Mouse (Mus musculus): Measurements from ENCODE around the gene Ddx58. TPM values are rescaled to one million over a fixed set of nuclear protein-coding genes. Genes with fewer than 3 reads are reported as not detected.

The Ddx58 gene
- polyA plus RNA-seq, 1 experiment from 2014 or later = 13.2 TPM

GRCm38 (mm10) chr4:40178584-40178983 lies 61.0 kb downstream of the Ddx58 start:
- Histone ChIP-seq H3K4me3 (replicated peaks) (no peak overlapping the region), H3K9me3 (no peaks in the 10 kb centered on the region), H3K27ac (no peak overlapping the region), H3K4me2 (no peak overlapping the region), H3K9ac (no peak overlapping the region), H3K27me3 (replicated peaks) (no peaks in the 10 kb centered on the region), H3K4me1 (no peaks in the 10 kb centered on the region), H3K36me3 (peaks cover 26% of the 10 kb centered on the region; the same call in 1 of the 2 replicates)
- 84% methylated on average over 17 of the region's 17 CpGs for WGBS
- no peak for ATAC-seq (ENCODE audit: insufficient read depth, low FRiP score, low read depth)

DNA sequence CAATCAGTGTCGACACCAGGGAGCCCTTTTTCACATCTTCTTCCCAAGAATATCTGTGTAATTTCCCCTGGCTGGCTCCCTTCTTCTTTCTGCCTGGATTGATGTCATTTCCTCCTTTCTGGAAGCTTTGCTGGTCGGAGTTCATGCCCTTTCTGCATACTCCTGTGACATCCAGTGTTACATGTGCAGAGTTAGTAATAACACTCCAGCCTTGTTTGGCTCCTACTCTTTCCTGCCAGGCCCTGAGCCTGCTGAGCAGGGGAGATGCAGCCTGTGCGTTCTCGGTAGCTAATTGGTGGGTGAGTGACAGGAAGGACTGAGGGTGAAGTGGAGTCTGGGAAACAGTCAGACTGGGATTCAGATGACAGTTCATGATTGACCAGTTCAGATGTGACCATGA lies 65.3 kb downstream of the Ddx58 start:
- 56% methylated on average over 4 of the region's 4 CpGs for WGBS
- peaks cover 21% of the 10 kb centered on the region; the same call in 1 of the 2 replicates for H3K36me3 ChIP-seq
- H3K4me1 ChIP-seq = no peaks in the 10 kb centered on the region
- no peak overlapping the region for H3K9ac ChIP-seq
- H3K27me3 ChIP-seq (replicated peaks) = no peaks in the 10 kb centered on the region
- H3K27ac ChIP-seq = no peak overlapping the region
- no peaks in the 10 kb centered on the region for H3K9me3 ChIP-seq
- no peak for ATAC-seq (ENCODE audit: insufficient read depth, low FRiP score, low read depth)
- H3K4me3 ChIP-seq (replicated peaks) = no peak overlapping the region
- H3K4me2 ChIP-seq = no peak overlapping the region

- 77% methylated on average over 2 of the region's 2 CpGs for WGBS
- no peak for ATAC-seq (ENCODE audit: insufficient read depth, low FRiP score, low read depth)
- Histone ChIP-seq H3K4me2 (no peak overlapping the region), H3K9me3 (no peaks in the 10 kb centered on the region), H3K27me3 (replicated peaks) (no peaks in the 10 kb centered on the region), H3K36me3 (peaks cover 17% of the 10 kb centered on the region; the same call in 1 of the 2 replicates), H3K27ac (no peak overlapping the region), H3K9ac (no peak overlapping the region), H3K4me1 (no peaks in the 10 kb centered on the region), H3K4me3 (replicated peaks) (no peak overlapping the region)
Observed at GRCm38 (mm10) chr4:40172336-40172735, 67.3 kb downstream of the Ddx58 start.

- 86% methylated on average over 4 of the region's 4 CpGs for WGBS
- Histone ChIP-seq H3K4me3 (replicated peaks) (no peak overlapping the region), H3K9me3 (no peaks in the 10 kb centered on the region), H3K4me2 (no peak overlapping the region), H3K9ac (no peak overlapping the region), H3K36me3 (peaks cover 16% of the 10 kb centered on the region; the same call in 1 of the 2 replicates), H3K27me3 (replicated peaks) (no peaks in the 10 kb centered on the region), H3K27ac (no peak overlapping the region), H3K4me1 (no peaks in the 10 kb centered on the region)
- ATAC-seq (ENCODE audit: insufficient read depth, low FRiP score, low read depth) = no peak
Observed at GRCm38 (mm10) chr4:40171477-40171876, 68.2 kb downstream of the Ddx58 start.

DNA sequence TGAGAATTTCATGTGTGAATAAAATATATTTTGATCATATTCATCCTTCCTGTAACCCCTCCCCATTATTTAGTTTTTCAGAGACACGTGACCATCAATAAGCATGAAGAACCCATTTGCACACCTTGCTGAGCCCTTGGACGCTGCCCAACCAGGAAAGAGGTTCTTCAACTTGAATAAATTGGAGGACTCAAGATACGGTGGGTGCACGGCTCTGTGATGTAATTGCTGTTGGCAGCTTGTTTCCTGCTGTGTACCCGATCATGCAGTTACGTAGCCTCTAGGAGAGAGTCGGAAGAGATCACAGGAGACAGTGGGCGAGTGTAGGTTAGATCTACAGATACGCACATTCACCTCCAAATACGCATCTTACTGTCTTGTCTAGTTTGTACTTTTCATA lies 76.0 kb downstream of the Ddx58 start:
- H3K9ac ChIP-seq = no peak overlapping the region
- peaks cover 3% of the 10 kb centered on the region; the same call in 1 of the 2 replicates for H3K36me3 ChIP-seq
- H3K4me1 ChIP-seq = no peaks in the 10 kb centered on the region
- ATAC-seq (ENCODE audit: insufficient read depth, low FRiP score, low read depth) = no peak
- no peaks in the 10 kb centered on the region for H3K27me3 ChIP-seq (replicated peaks)
- no peaks in the 10 kb centered on the region for H3K9me3 ChIP-seq
- 90% methylated on average over 10 of the region's 10 CpGs for WGBS
- H3K27ac ChIP-seq = no peak overlapping the region
- no peak overlapping the region for H3K4me2 ChIP-seq
- H3K4me3 ChIP-seq (replicated peaks) = no peak overlapping the region

DNA sequence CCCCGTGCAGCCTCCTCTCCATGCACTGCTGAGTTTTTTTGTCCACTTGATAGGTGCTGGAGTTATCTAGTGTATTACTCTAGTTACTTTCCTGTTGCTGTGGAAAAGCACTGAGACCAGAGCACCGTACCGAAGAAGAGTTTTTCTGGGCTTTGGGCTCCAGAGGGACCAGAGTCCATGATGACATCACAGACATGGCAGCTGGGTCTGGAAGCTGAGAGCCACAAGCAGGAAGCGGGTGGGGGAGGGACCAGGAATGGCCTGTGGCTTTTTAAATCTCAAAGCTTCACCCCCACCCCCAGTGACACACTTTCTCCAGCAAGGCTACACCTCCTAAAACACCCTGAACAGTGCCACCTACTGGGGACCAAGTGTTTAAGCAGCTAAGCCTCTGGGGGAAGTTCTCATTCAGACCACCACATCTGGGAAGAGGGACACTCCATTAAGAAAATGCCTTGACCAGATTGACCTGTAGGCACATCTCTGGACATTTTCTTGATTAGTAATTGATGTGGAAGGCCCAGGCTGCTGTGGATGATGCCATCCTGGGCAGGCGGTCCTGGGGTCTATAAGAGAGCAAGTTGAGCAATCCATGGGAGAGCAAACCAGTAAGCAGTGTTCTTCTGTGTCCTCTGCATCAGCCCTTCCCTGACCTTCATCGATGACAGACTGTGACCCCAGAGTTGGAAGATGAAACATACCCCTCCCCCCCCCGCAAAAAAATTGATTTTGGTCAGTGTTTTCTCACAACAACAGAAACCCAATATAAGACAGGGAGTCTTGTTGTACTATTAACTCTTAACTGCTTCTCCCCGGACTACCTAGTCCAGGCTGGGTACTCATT lies 78.8 kb downstream of the Ddx58 start:
- ATAC-seq (ENCODE audit: insufficient read depth, low FRiP score, low read depth) = no peak
- Histone ChIP-seq H3K4me3 (replicated peaks) (no peak overlapping the region), H3K4me2 (no peak overlapping the region), H3K36me3 (peaks cover 3% of the 10 kb centered on the region; the same call in 1 of the 2 replicates), H3K27me3 (replicated peaks) (no peaks in the 10 kb centered on the region), H3K4me1 (peaks cover 10% of the 10 kb centered on the region; the same call in 1 of the 2 replicates), H3K9me3 (no peaks in the 10 kb centered on the region), H3K27ac (no peak overlapping the region), H3K9ac (no peak overlapping the region)
- WGBS = 93% methylated on average over 8 of the region's 8 CpGs

GRCm38 (mm10) chr4:40158224-40158540 lies 81.4 kb downstream of the Ddx58 start:
- H3K4me2 ChIP-seq = no peak overlapping the region
- H3K27ac ChIP-seq = no peak overlapping the region

GRCm38 (mm10) chr4:40157500-40158223 lies 82.0 kb downstream of the Ddx58 start:
- H3K9me3 ChIP-seq = no peaks in the 10 kb centered on the region
- H3K4me3 ChIP-seq (replicated peaks) = no peak overlapping the region
- ATAC-seq (ENCODE audit: insufficient read depth, low FRiP score, low read depth) = no peak
- H3K4me1 ChIP-seq = peaks cover 15% of the 10 kb centered on the region; the same call in 1 of the 2 replicates
- no peak overlapping the region for H3K9ac ChIP-seq
- H3K4me2 ChIP-seq = no peak overlapping the region
- H3K27ac ChIP-seq = no peak overlapping the region
- 58% methylated on average over 5 of the region's 5 CpGs for WGBS
- H3K36me3 ChIP-seq = no peaks in the 10 kb centered on the region; the same call in 1 of the 2 replicates
- no peaks in the 10 kb centered on the region for H3K27me3 ChIP-seq (replicated peaks)

More at GRCm38 (mm10) chr4:40158224-40158540, 81.4 kb downstream of the Ddx58 start:
- H3K4me3 ChIP-seq (replicated peaks) = no peak overlapping the region
- no peaks in the 10 kb centered on the region; the same call in 1 of the 2 replicates for H3K36me3 ChIP-seq
- no peaks in the 10 kb centered on the region for H3K9me3 ChIP-seq
- ATAC-seq (ENCODE audit: insufficient read depth, low FRiP score, low read depth) = no peak
- WGBS = 80% methylated on average over 5 of the region's 5 CpGs
- H3K9ac ChIP-seq = no peak overlapping the region
- H3K4me1 ChIP-seq = peaks cover 15% of the 10 kb centered on the region; the same call in 1 of the 2 replicates
- H3K27me3 ChIP-seq (replicated peaks) = no peaks in the 10 kb centered on the region

DNA sequence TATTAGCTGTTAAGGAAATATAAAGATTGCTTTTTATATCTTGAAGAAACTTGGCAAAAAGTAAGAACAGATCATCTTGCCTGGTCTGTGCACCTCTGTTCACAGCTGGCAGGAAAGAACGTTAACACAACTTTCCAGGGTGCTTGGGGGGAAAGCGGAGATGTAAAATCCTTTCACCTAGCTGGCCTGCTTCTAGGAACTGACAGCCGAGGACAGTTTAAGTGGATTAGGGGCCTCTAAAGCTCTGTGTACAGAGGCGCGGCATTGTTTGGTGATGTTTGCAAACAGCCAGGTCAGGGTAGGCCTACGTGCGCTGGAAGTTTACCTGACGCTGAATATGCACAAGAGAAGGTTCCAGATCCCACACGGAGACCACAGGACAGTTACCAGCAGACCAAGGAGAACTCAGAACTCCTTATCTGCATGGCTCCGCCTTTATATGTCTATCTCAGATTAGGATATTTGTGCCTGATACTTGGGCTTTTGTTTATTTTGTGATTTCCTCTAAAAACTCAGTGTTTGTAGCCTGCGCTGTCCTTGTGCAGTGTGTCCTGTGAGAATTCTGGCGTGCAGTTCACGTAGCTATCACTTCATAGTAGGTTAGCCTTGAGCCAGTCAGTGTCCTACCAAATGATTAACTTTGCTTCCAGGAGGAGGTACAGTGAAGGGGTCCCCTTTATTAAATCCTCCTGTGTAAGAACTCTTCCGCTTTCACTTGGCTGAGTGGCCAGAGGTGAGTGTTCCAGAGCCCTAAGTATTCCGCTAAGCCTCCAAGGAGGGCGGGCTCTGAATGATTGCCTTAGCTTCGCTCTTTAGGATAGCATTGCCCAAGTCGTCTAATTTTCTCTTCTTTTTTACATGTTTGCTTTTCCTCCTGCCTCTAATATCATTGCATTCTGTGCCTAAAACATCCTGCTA lies 82.8 kb downstream of the Ddx58 start:
- 0 out of 2 replicates have a peak overlapping the region, but pooled peaks have one; percentile 1 for H3K4me2 ChIP-seq
- no peaks in the 10 kb centered on the region for H3K27me3 ChIP-seq (replicated peaks)
- no peak; the same call in 1 of the 2 replicates for ATAC-seq (ENCODE audit: insufficient read depth, low FRiP score, low read depth)
- H3K27ac ChIP-seq = no peak overlapping the region
- WGBS = 56% methylated on average over 18 of the region's 18 CpGs
- peaks cover 15% of the 10 kb centered on the region; the same call in 1 of the 2 replicates for H3K4me1 ChIP-seq
- no peak overlapping the region for H3K9ac ChIP-seq
- H3K36me3 ChIP-seq = no peaks in the 10 kb centered on the region; the same call in 1 of the 2 replicates
- H3K4me3 ChIP-seq (replicated peaks) = no peak overlapping the region
- H3K9me3 ChIP-seq = no peaks in the 10 kb centered on the region

DNA sequence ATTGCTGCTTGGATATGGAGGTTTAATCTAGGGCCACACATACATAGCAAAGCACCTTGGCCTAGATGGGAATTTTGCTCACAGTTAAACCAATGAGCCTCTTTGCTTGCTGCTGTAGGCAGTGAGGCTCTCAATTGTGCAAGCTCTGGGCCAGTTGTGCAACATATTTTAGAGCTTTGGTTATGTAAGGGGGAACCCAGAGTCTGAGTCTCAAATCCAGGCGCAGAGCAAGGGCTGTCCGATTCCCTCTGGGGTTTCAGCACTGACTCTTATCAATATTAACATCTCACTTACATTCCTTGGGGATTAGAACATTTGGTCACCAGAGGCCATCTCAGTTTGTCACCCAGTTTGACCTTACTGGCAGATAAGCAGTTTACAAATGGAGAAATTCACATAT lies 83.5 kb downstream of the Ddx58 start:
- Histone ChIP-seq H3K4me1 (peaks cover 15% of the 10 kb centered on the region; the same call in 1 of the 2 replicates), H3K36me3 (no peaks in the 10 kb centered on the region; the same call in 1 of the 2 replicates), H3K27ac (no peak overlapping the region), H3K4me3 (replicated peaks) (no peak overlapping the region), H3K27me3 (replicated peaks) (no peaks in the 10 kb centered on the region), H3K9me3 (no peaks in the 10 kb centered on the region), H3K4me2 (no peak overlapping the region), H3K9ac (no peak overlapping the region)
- ATAC-seq (ENCODE audit: insufficient read depth, low FRiP score, low read depth) = 0 out of 2 replicates have a peak, but pooled peaks have one; percentile 12
- 66% methylated on average over 2 of the region's 2 CpGs for WGBS

GRCm38 (mm10) chr4:40155467-40155999 lies 84.1 kb downstream of the Ddx58 start:
- Histone ChIP-seq H3K27me3 (replicated peaks) (no peaks in the 10 kb centered on the region), H3K27ac (no peak overlapping the region), H3K4me2 (no peak overlapping the region), H3K36me3 (no peaks in the 10 kb centered on the region), H3K4me3 (replicated peaks) (no peak overlapping the region), H3K9ac (no peak overlapping the region), H3K4me1 (peaks cover 15% of the 10 kb centered on the region; the same call in 1 of the 2 replicates), H3K9me3 (no peaks in the 10 kb centered on the region)
- peak; percentile 27; the same call in 1 of the 2 replicates for ATAC-seq (ENCODE audit: insufficient read depth, low FRiP score, low read depth)
- WGBS = 80% methylated on average over 13 of the region's 13 CpGs

All from stomach, embryonic 15.5 days (tissue).